Comparison of ENCODE assay signal across 13 mouse cellular contexts in the genomic region with DNA sequence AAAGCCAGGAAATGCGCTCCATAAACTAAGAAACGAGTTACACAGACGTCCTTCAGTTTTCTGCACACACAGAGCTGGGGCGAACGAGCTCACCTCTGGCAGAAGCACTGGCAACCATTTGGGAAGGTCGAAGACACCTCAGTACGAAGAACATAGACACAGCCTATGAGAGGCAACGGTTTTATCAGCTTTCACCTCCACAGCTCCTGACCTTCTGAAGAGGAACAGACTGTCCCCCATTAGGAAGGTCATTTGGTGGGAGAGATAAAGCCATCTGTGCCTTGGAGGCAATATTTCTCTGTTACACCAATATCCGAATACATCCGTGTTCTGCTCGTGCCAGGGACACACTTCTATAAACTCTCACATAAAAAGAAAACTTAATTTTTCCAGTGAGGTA.
"Had no signal": no experiment of that assay in that cellular context is flagged by ENCODE, and none has a peak within 500 bp of the region (broad histone marks: within the 10 kb centered on the region; RNA-seq: fewer than 3 reads in every experiment).

No protein-coding gene starts in this region.

- H3K4me3 ChIP-seq: limb, embryonic 15.5 days; midbrain, embryonic 15.5 days; neural tube, embryonic 13.5 days had no signal

- DNase-seq: kidney, adult 11 months; kidney, postnatal 36 days; left cerebral cortex, postnatal 4 days; lung, adult 18-20 months; retina, postnatal 1 day; right cerebral cortex, postnatal 4 days; spleen, adult 18-20 months; thymus, adult 18-20 months; thymus, postnatal 14 days had no signal

- H3K27me3 ChIP-seq: limb, embryonic 15.5 days; midbrain, embryonic 15.5 days; neural tube, embryonic 13.5 days had no signal

- ATAC-seq: midbrain, embryonic 15.5 days had no signal

- H3K9me3 ChIP-seq: limb, embryonic 15.5 days; midbrain, embryonic 15.5 days; neural tube, embryonic 13.5 days had no signal

- H3K4me2 ChIP-seq: limb, embryonic 15.5 days; midbrain, embryonic 15.5 days; neural tube, embryonic 13.5 days had no signal

- H3K9ac ChIP-seq: limb, embryonic 15.5 days; liver, embryonic 14.5 days; midbrain, embryonic 15.5 days; neural tube, embryonic 13.5 days had no signal

- H3K36me3 ChIP-seq: midbrain, embryonic 15.5 days; neural tube, embryonic 13.5 days had no signal

- H3K27ac ChIP-seq: limb, embryonic 15.5 days; liver, embryonic 14.5 days; midbrain, embryonic 15.5 days; neural tube, embryonic 13.5 days had no signal
